Mouse (Mus musculus) testis, adult 2 months (tissue): Measurements from ENCODE around the gene Abl1. TPM values are rescaled to one million over a fixed set of nuclear protein-coding genes. Genes with fewer than 3 reads are reported as not detected.

Experiments
- H3K27ac ChIP-seq: fragments of 200-500 bp; 2 replicates; pipeline ENCODE4 v1.5.1; 2012; ENCODE audit warnings: low read depth, low read length; ENCODE audit not compliant: control insufficient read depth, insufficient read depth
- H3K27me3 ChIP-seq: fragments of 200-500 bp; 2 replicates; pipeline ENCODE4 v1.6.1; 2012; ENCODE audit warnings: mild to moderate bottlenecking, low read length, moderate library complexity; ENCODE audit not compliant: control insufficient read depth, insufficient read depth
- H3K36me3 ChIP-seq: fragments of 200-500 bp; 2 replicates; pipeline ENCODE4 v1.6.1; 2012; ENCODE audit warnings: mild to moderate bottlenecking, low read length; ENCODE audit not compliant: control insufficient read depth, insufficient read depth
- H3K4me1 ChIP-seq: fragments of 200-500 bp; 2 replicates; pipeline ENCODE4 v1.6.1; 2012; ENCODE audit warnings: low read length; ENCODE audit not compliant: control insufficient read depth, insufficient read depth
- H3K4me3 ChIP-seq: fragments of 200-500 bp; 2 replicates; pipeline ENCODE4 v1.5.1; 2012; ENCODE audit warnings: low read depth, mild to moderate bottlenecking, low read length, moderate library complexity, mixed read lengths; ENCODE audit not compliant: control insufficient read depth
- CTCF ChIP-seq: fragments of 200-500 bp; IDR thresholded peaks from 2 replicates; pipeline ENCODE4 v1.5.1; 2012; ENCODE audit warnings: low read depth, mild to moderate bottlenecking, inconsistent platforms, low read length, moderate library complexity; ENCODE audit not compliant: control insufficient read depth, insufficient read depth, insufficient replicate concordance
- POLR2A ChIP-seq: fragments of 200-500 bp; IDR thresholded peaks from 2 replicates; pipeline ENCODE4 v1.6.1; 2012; ENCODE audit warnings: low read depth, mild to moderate bottlenecking, inconsistent platforms, low read length, moderate library complexity; ENCODE audit not compliant: control insufficient read depth
- polyA plus RNA-seq: library from polyadenylated mRNA; depleted of rRNA; stranded (reverse); fragments of >200 nt; gene quantifications from 2 replicates; pipeline ENCODE4 v1.2.3, GENCODE M21; 2012

The Abl1 gene
- polyA plus RNA-seq, 1 experiment, result 47.4 TPM

DNA sequence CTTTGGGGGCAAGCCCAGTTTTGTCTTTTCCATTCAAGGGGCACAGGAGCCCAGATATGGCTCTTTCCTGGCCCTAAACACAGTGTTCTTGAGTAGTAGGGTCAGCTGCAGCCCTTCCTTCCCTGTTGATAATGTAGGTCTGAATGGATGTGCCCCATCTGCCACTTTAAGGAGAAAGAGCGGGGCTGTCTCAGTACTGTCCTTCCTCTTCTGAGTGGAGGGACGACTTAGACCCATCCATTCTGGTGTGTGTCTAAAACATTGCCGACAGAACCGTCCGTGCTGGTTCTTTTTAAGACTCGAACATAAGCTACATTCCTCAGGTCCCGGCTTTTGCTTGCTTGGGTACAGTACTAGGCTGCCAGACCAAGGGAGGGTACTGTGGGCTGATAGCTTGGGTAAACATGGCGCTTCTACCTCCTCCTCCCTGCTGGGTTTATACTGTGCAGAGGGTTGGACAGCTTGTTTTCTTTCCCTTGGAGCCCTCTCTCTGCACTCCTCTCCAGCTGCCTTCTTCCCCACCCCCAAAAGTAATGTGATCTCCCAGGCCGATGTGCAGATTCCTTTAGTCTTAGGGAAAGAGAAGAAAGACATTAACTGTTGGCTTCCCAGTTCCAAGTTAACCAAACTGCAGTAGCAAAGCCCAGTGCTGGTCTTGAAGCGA is 61.0 kb downstream of the Abl1 start:
- Histone ChIP-seq H3K36me3 (no peaks in the 10 kb centered on the region), H3K4me3 (no peak overlapping the region), H3K4me1 (peaks cover 2% of the 10 kb centered on the region; the same call in 1 of the 2 replicates), H3K27ac (peak overlapping the region; percentile 82), H3K27me3 (no peaks in the 10 kb centered on the region)
- no peak for TF ChIP-seq CTCF

DNA sequence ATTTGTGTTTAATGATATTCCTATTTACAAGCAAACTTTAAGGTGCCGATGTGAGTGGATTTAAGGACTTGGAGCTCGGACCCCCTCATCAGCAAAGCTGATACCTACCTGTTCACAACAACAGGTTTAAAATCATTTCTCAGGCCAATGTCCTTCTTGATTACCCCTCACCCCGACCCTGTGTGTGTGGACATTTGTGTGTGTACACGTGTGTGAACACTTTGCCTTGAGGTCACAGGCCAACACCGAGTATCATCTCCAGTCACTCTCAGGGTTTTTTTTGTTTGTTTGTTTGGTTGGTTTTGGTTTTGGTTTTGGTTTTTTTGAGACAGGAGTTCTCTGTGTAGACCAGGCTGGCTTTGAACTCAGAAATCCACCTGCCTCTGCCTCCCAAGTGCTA is 62.0 kb downstream of the Abl1 start:
- Histone ChIP-seq H3K4me1 (peaks cover 2% of the 10 kb centered on the region; the same call in 1 of the 2 replicates), H3K27ac (no peak overlapping the region)

DNA sequence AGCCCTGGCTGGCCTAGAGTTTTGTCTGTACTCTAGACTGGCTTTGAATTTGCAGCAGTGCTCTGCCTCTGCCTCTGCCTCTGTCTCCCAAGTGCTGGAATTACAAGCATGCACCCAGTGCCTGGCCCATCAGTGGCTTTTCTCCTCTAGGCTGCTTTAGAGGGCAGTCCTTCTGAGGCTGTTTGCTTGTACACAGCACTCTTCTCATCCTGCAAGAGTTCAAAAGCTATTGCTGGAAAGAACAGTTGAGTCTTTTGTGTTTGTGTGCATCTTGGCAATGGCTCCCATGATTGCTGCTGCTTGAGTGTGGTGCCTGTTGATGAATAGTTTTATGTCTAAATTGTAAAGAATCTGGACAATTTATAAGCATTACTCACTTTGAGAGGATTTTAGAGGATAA is 69.3 kb downstream of the Abl1 start:
- H3K27me3 ChIP-seq, result no peaks in the 10 kb centered on the region
- no peak overlapping the region for H3K27ac ChIP-seq
- H3K4me3 ChIP-seq, result no peak overlapping the region
- H3K4me1 ChIP-seq, result peaks cover 7% of the 10 kb centered on the region
- no peaks in the 10 kb centered on the region for H3K36me3 ChIP-seq
- TF ChIP-seq POLR2A, result no peak
- no peak for TF ChIP-seq CTCF

More for the DNA sequence above, 62.0 kb downstream of the Abl1 start:
- H3K36me3 ChIP-seq, result no peaks in the 10 kb centered on the region
- no peak overlapping the region for H3K4me3 ChIP-seq
- no peaks in the 10 kb centered on the region for H3K27me3 ChIP-seq
- TF ChIP-seq POLR2A (no peak), CTCF (no peak)

DNA sequence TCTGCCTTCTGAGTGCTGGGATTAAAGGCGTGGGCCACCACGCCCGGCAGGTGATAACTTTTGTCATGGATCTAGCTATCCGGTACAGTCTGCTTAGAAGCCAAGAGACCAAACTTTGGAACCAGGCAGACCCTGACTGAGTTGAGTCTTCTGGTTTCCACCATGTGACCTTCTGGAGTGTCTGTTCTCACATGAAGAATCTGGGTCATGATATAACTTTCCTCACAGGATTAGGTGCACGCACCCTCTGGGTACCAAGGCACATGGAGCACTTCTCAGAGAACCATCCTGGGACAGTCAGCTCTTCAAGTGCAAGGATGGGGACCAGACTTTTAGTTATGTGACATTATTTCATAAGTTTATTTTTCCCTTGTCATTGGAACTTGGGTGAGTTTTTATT is 70.8 kb downstream of the Abl1 start:
- H3K27me3 ChIP-seq, result no peaks in the 10 kb centered on the region
- H3K36me3 ChIP-seq, result no peaks in the 10 kb centered on the region
- peak overlapping the region; percentile 87 for H3K4me3 ChIP-seq
- peaks cover 7% of the 10 kb centered on the region for H3K4me1 ChIP-seq
- TF ChIP-seq POLR2A, result no peak
- no peak for TF ChIP-seq CTCF
- H3K27ac ChIP-seq, result peak overlapping the region; percentile 80

DNA sequence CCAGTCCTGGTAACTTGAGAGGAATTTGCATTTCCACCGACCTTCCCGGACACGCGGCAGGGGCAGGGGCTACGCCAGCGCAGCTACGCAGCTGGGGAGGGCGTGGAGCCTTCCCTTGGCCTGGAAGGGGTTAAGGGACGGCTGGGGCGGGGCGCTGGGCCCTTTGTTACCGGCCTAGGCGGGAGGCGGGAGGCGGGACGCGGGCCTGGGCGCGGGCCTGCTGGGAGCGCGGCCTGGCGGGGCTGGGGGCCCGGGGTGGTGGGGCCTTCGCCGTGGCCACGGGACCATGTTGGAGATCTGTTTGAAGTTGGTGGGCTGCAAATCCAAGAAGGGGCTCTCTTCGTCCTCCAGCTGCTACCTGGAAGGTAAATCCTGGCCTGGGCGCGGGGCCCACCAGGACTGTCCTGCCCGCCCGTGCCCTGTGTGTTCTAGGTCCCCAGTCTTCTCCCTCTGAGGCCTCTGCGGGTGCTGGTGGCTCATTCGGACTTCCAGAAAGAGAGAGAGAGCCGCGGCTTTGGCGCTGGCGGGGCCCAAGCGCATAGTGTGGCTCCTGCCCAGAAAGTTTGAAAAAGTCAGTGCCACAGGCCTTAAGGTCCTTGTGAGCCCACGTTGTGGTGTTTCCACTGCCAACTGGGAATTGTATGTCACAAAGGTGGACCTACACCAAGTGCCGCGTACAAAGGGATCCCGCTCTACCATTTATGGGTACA is 71.7 kb downstream of the Abl1 start:
- Histone ChIP-seq H3K27ac (peak overlapping the region; percentile 86), H3K27me3 (no peaks in the 10 kb centered on the region), H3K36me3 (no peaks in the 10 kb centered on the region), H3K4me1 (peaks cover 7% of the 10 kb centered on the region), H3K4me3 (peak overlapping the region; percentile 87)
- peak; percentile 49; the same call in 1 of the 2 replicates for TF ChIP-seq POLR2A
- no peak for TF ChIP-seq CTCF

DNA sequence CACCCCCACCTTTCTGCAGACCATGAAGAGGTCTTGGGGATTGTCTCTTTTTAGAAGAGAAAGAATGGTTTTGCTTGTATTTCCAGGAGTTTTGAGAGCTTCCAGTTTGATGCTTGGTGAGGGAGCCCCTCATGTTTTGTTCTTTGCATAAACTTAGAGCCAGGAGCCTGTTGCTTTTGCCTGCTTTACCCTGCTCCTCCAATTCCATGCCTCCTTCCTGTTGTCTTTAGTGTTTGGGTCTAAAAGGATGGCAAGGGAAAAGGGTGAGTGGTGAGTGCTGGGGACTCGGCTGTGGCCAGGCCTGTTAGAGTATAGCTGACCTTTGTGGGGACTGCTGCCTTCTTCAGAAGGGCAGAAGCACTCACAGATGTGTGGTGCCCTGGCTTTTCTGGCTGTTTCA is 72.3 kb downstream of the Abl1 start:
- Histone ChIP-seq H3K27ac (peak overlapping the region; percentile 86), H3K36me3 (no peaks in the 10 kb centered on the region), H3K4me1 (peaks cover 7% of the 10 kb centered on the region), H3K27me3 (no peaks in the 10 kb centered on the region), H3K4me3 (peak overlapping the region; percentile 87)
- no peak for TF ChIP-seq POLR2A
- TF ChIP-seq CTCF, result no peak

- H3K27ac ChIP-seq, result peak overlapping the region; percentile 52
- H3K4me1 ChIP-seq, result peaks cover 7% of the 10 kb centered on the region
- no peaks in the 10 kb centered on the region for H3K27me3 ChIP-seq
- TF ChIP-seq CTCF, result no peak
- no peak for TF ChIP-seq POLR2A
- H3K4me3 ChIP-seq, result peak overlapping the region; percentile 87
- no peaks in the 10 kb centered on the region for H3K36me3 ChIP-seq
Observed at GRCm38 (mm10) chr2:31761115-31761531, 72.9 kb downstream of the Abl1 start.
